Mouse (Mus musculus): Measurements from ENCODE around the gene Wdr17.
"Not testable (repeated sequence)": the region's sequence is repeated elsewhere in the genome, so short reads cannot be mapped to it uniquely, and the experiment has no call there.

The Wdr17 gene

GRCm38 (mm10) chr8:54792699-54793061, 94.3 kb downstream of the Wdr17 start:
- DNase-seq (ENCODE audit: extremely low spot score, low read depth, low spot score): no peak

- no peak for DNase-seq (ENCODE audit: extremely low spot score, low read depth, low spot score)
Observed at GRCm38 (mm10) chr8:54791858-54792698, 94.9 kb downstream of the Wdr17 start.

- DNase-seq (ENCODE audit: extremely low spot score, low read depth, low spot score): peak; percentile 30
Observed at GRCm38 (mm10) chr8:54780134-54780942, 106.6 kb downstream of the Wdr17 start.

GRCm38 (mm10) chr8:54779317-54780133, 107.5 kb downstream of the Wdr17 start:
- peak; percentile 14 for DNase-seq (ENCODE audit: extremely low spot score, low read depth, low spot score)

GRCm38 (mm10) chr8:54777012-54777411, 110.0 kb downstream of the Wdr17 start:
- no peak for DNase-seq (ENCODE audit: extremely low spot score, low read depth, low spot score)

- DNase-seq (ENCODE audit: extremely low spot score, low read depth, low spot score): no peak
Observed at GRCm38 (mm10) chr8:54776241-54776640, 110.7 kb downstream of the Wdr17 start.

- no peak for DNase-seq (ENCODE audit: extremely low spot score, low read depth, low spot score)
Observed at GRCm38 (mm10) chr8:54757646-54758045, 129.3 kb downstream of the Wdr17 start.

- no peak for DNase-seq (ENCODE audit: extremely low spot score, low read depth, low spot score)
Observed at GRCm38 (mm10) chr8:54736660-54737312, 150.2 kb downstream of the Wdr17 start.

GRCm38 (mm10) chr8:54724668-54725035, 162.3 kb downstream of the Wdr17 start:
- no peak for DNase-seq (ENCODE audit: extremely low spot score, low read depth, low spot score)

GRCm38 (mm10) chr8:54723976-54724667, 162.9 kb downstream of the Wdr17 start:
- DNase-seq (ENCODE audit: extremely low spot score, low read depth, low spot score): peak; percentile 66

GRCm38 (mm10) chr8:54718515-54718914, 168.5 kb downstream of the Wdr17 start:
- DNase-seq (ENCODE audit: extremely low spot score, low read depth, low spot score): no peak

GRCm38 (mm10) chr8:54705743-54706142, 181.2 kb downstream of the Wdr17 start:
- DNase-seq (ENCODE audit: extremely low spot score, low read depth, low spot score): no peak

GRCm38 (mm10) chr8:54671806-54672205, 215.2 kb downstream of the Wdr17 start:
- no peak for DNase-seq (ENCODE audit: extremely low spot score, low read depth, low spot score)

GRCm38 (mm10) chr8:54667756-54668155, 219.2 kb downstream of the Wdr17 start:
- DNase-seq (ENCODE audit: extremely low spot score, low read depth, low spot score): no peak

GRCm38 (mm10) chr8:54660675-54661074, 226.3 kb downstream of the Wdr17 start:
- DNase-seq (ENCODE audit: extremely low spot score, low read depth, low spot score): no peak

GRCm38 (mm10) chr8:54659703-54660102, 227.3 kb downstream of the Wdr17 start:
- DNase-seq (ENCODE audit: extremely low spot score, low read depth, low spot score): no peak

GRCm38 (mm10) chr8:54638634-54639033, 248.3 kb downstream of the Wdr17 start:
- no peak for DNase-seq (ENCODE audit: extremely low spot score, low read depth, low spot score)

- not testable (repeated sequence) for DNase-seq (ENCODE audit: extremely low spot score, low read depth, low spot score)
Observed at GRCm38 (mm10) chr8:54616710-54617109, 270.3 kb downstream of the Wdr17 start.

GRCm38 (mm10) chr8:54610238-54610637, 276.7 kb downstream of the Wdr17 start:
- DNase-seq (ENCODE audit: extremely low spot score, low read depth, low spot score): no peak

- DNase-seq (ENCODE audit: extremely low spot score, low read depth, low spot score): no peak
Observed at GRCm38 (mm10) chr8:54609336-54609735, 277.6 kb downstream of the Wdr17 start.
